Mouse (Mus musculus) hindbrain, embryonic 11.5 days (tissue): ENCODE results near the gene Gstm3. TPM values are rescaled to one million over a fixed set of nuclear protein-coding genes. Genes with fewer than 3 reads are reported as not detected.
"Not testable (repeated sequence)": the region's sequence is repeated elsewhere in the genome, so short reads cannot be mapped to it uniquely, and the experiment has no call there.

ENCODE experiments used
- ATAC-seq: fragments of 200-750 bp; cut with Nextera tagmentation; 2 replicates; pipeline ENCODE4 v1.8.0; 2017; ENCODE audit warnings: mild to moderate bottlenecking, moderate TSS enrichment, moderate library complexity; ENCODE audit not compliant: low FRiP score
- DNase-seq: peaks from one replicate; pipeline ENCODE4 v3.0.0-alpha.2; 2015; ENCODE audit warnings: low spot score
- H3K27ac ChIP-seq: fragments of 300-500 bp; sonication (generic); 2 replicates; pipeline ENCODE4 v1.5.1; 2014; ENCODE audit warnings: mild to moderate bottlenecking, low read depth, low read length
- H3K27me3 ChIP-seq: fragments of 300-500 bp; sonication (generic); 2 replicates; pipeline ENCODE4 v1.6.1; 2014; ENCODE audit warnings: mild to moderate bottlenecking, low read length, moderate library complexity, mixed read lengths; ENCODE audit not compliant: control insufficient read depth, insufficient read depth
- H3K36me3 ChIP-seq: fragments of 300-500 bp; sonication (generic); 2 replicates; pipeline ENCODE4 v1.6.1; 2014; ENCODE audit warnings: mild to moderate bottlenecking, low read length, moderate library complexity, mixed read lengths; ENCODE audit not compliant: control insufficient read depth, insufficient read depth
- H3K4me1 ChIP-seq: fragments of 300-500 bp; sonication (generic); replicated peaks from 2 replicates; pipeline ENCODE4 v1.6.1; 2014; ENCODE audit warnings: low read length, mixed read lengths; ENCODE audit not compliant: control insufficient read depth, insufficient read depth
- H3K4me2 ChIP-seq: fragments of 300-500 bp; sonication (generic); replicated peaks from 2 replicates; pipeline ENCODE4 v1.6.1; 2014; ENCODE audit warnings: mild to moderate bottlenecking, low read depth, low read length
- H3K4me3 ChIP-seq: fragments of 300-500 bp; sonication (generic); 2 replicates; pipeline ENCODE4 v1.5.1; 2014; ENCODE audit warnings: low read depth, low read length
- H3K9ac ChIP-seq: fragments of 300-500 bp; sonication (generic); 2 replicates; pipeline ENCODE4 v1.6.1; 2014; ENCODE audit warnings: low read depth, low read length
- H3K9me3 ChIP-seq: fragments of 300-500 bp; sonication (generic); 2 replicates; pipeline ENCODE4 v1.6.1; 2016; ENCODE audit warnings: low read length; ENCODE audit not compliant: control insufficient read depth
- WGBS: fragments of 180-500 bp; shearing (Covaris S2); extraction: QIAGEN DNeasy Blood & Tissue Kit; methylation state at CpG from one replicate; pipeline ENCODE4 v1.1.7; 2014; 5-methylcytosine and 5-hydroxymethylcytosine counted together
- polyA plus RNA-seq: library from polyadenylated mRNA; unstranded; fragments of >200 nt; fragmentation: Nextera tagmentation; extraction: Ambion mirVana; gene quantifications from 2 replicates; pipeline ENCODE4 v1.2.1, GENCODE M21; 2014

The Gstm3 gene
- polyA plus RNA-seq, 1 experiment from 2014 or later, result not detected

DNA sequence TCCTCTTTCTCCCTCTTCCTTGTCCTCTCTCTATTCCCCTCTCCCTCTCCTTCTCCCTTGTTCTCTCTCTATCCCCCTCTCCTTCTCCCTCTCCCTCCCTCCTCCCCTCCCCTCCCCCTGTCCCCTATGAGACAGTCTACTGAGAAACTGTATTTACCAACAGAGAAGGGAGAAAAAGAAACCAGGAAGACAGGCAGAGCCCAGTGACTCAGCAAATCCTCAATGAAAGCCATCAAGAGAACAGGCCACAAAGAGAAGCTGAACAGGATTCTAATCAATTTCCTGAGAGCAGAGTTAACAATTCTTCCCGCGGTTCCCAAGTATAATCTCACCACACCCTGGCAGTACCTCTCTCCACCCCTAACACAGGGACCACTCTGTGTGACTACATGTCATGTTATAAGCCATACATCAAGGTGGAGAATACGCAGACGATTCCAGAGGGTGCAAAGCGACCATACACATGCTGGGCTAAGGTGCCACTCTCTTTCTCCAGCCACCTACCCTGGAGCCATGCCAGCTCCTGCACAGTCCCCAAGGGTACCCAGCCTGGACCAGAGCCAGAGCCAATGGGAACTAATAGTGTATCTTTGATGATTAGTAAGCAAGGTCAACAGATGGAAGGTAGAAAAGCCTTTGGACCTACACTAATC is 4.3 kb downstream of the Gstm3 start:
- H3K27me3 ChIP-seq, result no peaks in the 10 kb centered on the region
- no peaks in the 10 kb centered on the region for H3K36me3 ChIP-seq
- no peaks in the 10 kb centered on the region for H3K9me3 ChIP-seq
- H3K4me2 ChIP-seq, result no peak overlapping the region
- no peak overlapping the region for H3K9ac ChIP-seq
- DNase-seq (no peak), ATAC-seq (no peak)
- no peak overlapping the region for H3K27ac ChIP-seq
- WGBS, result 80% methylated on average over 5 of the region's 5 CpGs
- H3K4me1 ChIP-seq, result no peaks in the 10 kb centered on the region
- no peak overlapping the region for H3K4me3 ChIP-seq

GRCm38 (mm10) chr3:107964026-107964425 is 5.1 kb downstream of the Gstm3 start:
- no peaks in the 10 kb centered on the region for H3K36me3 ChIP-seq
- no peak for ATAC-seq
- no peak overlapping the region for H3K4me2 ChIP-seq
- no peak for DNase-seq
- H3K4me1 ChIP-seq, result no peaks in the 10 kb centered on the region
- no peak overlapping the region for H3K27ac ChIP-seq
- 79% methylated on average over 4 of the region's 4 CpGs for WGBS
- no peaks in the 10 kb centered on the region for H3K27me3 ChIP-seq
- no peaks in the 10 kb centered on the region for H3K9me3 ChIP-seq
- H3K4me3 ChIP-seq, result no peak overlapping the region
- H3K9ac ChIP-seq, result no peak overlapping the region

DNA sequence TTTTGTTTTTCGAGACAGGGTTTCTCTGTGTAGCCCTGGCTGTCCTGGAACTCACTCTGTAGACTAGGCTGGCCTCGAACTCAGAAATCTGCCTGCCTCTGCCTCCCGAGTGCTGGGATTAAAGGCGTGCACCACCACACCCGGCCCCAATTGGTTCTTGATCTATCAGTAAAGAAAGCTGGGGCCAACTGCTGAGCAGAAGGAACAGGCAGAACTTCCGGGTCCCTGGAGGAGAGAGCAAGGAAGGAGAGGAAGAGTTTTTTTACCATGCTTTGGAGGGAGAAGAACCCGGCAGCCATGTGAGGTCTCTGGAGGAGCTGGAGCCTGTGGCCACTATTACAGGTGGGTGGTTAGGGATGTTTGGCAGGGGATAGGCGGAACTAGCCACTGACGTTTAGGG is 13.8 kb downstream of the Gstm3 start:
- not testable (repeated sequence) for H3K27ac ChIP-seq, DNase-seq, H3K36me3 ChIP-seq, H3K4me1 ChIP-seq, H3K4me2 ChIP-seq, ATAC-seq, H3K9ac ChIP-seq, H3K4me3 ChIP-seq, H3K9me3 ChIP-seq, H3K27me3 ChIP-seq
- WGBS, result 88% methylated on average over 9 of the region's 9 CpGs

DNA sequence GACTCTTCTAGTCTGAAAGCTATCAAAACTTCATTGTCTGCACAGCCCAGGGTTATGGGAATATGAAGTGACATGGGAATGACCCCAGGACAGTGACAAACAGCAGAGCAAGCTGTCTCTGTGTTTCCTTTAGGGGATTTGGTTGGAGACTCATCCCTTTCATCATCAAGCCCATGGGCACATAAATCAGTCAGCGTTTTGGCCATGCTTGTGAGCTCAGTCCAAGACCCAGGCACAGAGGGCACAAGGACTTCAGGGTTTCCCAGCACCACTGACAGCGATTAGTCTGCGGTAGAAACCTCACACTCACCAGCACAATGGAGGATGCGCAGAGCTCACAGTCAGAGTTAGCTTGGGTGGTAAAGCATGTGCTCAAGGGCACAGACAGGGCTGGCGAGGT is 15.2 kb downstream of the Gstm3 start:
- DNase-seq, result no peak
- H3K4me3 ChIP-seq, result no peak overlapping the region
- H3K27me3 ChIP-seq, result no peaks in the 10 kb centered on the region
- H3K36me3 ChIP-seq, result no peaks in the 10 kb centered on the region
- no peak overlapping the region for H3K27ac ChIP-seq
- ATAC-seq, result no peak
- WGBS, result 83% methylated on average over 5 of the region's 5 CpGs
- H3K9ac ChIP-seq, result no peak overlapping the region
- no peaks in the 10 kb centered on the region for H3K4me1 ChIP-seq
- H3K9me3 ChIP-seq, result no peaks in the 10 kb centered on the region
- no peak overlapping the region for H3K4me2 ChIP-seq

GRCm38 (mm10) chr3:107953328-107953755 is 15.7 kb downstream of the Gstm3 start:
- no peak overlapping the region for H3K4me2 ChIP-seq
- no peaks in the 10 kb centered on the region for H3K4me1 ChIP-seq
- DNase-seq, result peak; percentile 45
- ATAC-seq, result no peak
- H3K36me3 ChIP-seq, result no peaks in the 10 kb centered on the region
- H3K4me3 ChIP-seq, result no peak overlapping the region
- H3K9ac ChIP-seq, result no peak overlapping the region
- no peak overlapping the region for H3K27ac ChIP-seq
- no peaks in the 10 kb centered on the region for H3K9me3 ChIP-seq
- no peaks in the 10 kb centered on the region for H3K27me3 ChIP-seq
- WGBS, result 22% methylated on average over 6 of the region's 6 CpGs

DNA sequence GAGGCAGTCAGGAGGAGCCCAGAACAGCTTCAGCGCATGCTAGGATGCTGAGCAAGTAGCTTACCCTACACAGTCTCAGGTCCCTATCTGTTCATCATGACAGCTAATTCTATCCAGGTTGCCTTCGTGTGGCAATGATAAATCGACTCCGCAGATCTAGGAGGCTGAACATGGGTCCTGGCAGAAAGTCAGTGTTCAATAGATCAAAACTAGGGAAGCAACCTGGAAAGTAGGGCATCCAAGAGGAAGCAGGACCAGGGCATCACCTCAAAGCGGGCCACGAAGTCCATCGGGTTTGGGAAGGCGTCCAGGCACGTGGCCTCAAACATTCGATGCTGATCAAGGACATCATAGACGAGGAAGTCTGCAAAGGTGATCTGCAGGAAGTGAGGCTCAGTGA is 18.6 kb downstream of the Gstm3 start:
- Histone ChIP-seq H3K27ac (no peak overlapping the region), H3K4me2 (no peak overlapping the region), H3K36me3 (no peaks in the 10 kb centered on the region), H3K9me3 (no peaks in the 10 kb centered on the region), H3K4me3 (no peak overlapping the region), H3K9ac (no peak overlapping the region), H3K4me1 (no peaks in the 10 kb centered on the region), H3K27me3 (no peaks in the 10 kb centered on the region)
- no peak for ATAC-seq
- WGBS, result 90% methylated on average over 11 of the region's 11 CpGs
- DNase-seq, result no peak

DNA sequence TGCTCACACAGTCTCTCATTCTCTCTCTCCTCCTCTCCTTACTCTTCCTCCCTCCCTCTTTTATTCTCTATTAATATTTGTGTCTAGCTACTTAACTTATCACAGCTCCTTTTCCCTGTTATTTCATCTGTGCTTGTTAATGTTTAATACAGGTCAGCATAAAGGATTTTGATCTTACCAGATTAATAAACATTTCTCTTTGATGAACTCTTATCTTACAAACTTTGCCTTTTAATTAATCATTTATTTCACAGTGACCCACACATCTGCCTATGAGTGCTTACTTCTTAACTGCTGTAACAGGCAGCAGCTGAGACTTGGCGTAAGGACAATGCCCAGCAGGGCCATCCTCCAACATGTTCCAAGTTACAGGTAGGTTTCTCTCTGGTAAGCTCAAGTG is 19.6 kb downstream of the Gstm3 start:
- not testable (repeated sequence) for H3K4me2 ChIP-seq, H3K27me3 ChIP-seq, H3K9me3 ChIP-seq, ATAC-seq, H3K27ac ChIP-seq, H3K4me1 ChIP-seq, H3K4me3 ChIP-seq, DNase-seq, H3K36me3 ChIP-seq, H3K9ac ChIP-seq
- 91% methylated on average over 1 of the region's 1 CpGs for WGBS

- no peaks in the 10 kb centered on the region for H3K4me1 ChIP-seq
- no peak overlapping the region for H3K9ac ChIP-seq
- DNase-seq (no peak), ATAC-seq (no peak)
- no peaks in the 10 kb centered on the region for H3K36me3 ChIP-seq
- no peak overlapping the region for H3K27ac ChIP-seq
- H3K4me2 ChIP-seq, result no peak overlapping the region
- H3K27me3 ChIP-seq, result no peaks in the 10 kb centered on the region
- H3K9me3 ChIP-seq, result no peaks in the 10 kb centered on the region
- H3K4me3 ChIP-seq, result no peak overlapping the region
- 58% methylated on average over 4 of the region's 4 CpGs for WGBS
Measured at GRCm38 (mm10) chr3:107945729-107946128, 23.4 kb downstream of the Gstm3 start.

DNA sequence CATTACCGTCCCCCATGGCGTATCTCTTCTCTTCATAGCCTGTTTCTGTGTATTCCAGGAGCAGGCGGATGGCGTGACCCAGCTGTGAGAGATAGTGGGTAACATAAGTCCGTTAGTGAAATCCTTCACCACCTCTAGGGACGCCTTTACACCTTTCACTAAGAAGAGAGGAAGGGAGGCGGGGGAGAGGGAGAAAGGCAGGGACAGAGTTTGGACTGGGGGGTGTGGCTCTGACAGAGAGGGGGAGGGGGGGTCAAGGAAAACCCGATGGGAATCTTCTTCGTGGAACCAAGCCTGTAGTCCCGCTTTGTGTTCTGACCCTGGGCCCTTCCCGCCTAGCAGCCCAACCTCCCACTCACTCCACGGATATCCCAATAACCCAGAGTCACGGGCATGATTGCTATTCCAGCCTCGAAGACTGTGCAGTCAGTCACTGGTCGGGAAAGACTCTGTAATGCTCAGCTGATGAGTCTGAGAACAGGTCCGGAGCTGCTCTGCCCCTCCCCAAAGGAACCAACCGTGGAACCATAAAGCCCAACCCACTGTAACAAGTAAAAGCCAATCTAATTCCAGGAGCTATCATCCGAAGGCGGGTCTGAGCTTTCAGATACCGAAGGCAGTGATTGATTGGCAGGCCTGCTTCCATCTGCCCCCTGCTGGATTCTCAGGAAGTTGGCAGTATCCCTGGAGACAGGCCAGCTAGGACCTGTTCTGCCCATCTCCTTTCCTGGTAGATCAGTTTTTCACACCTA is 25.7 kb downstream of the Gstm3 start, which contains the start of gene Gstm6:
TSS of gene Gstm6 (minus strand) at position 511 of the 752 bp plus-strand sequence.
- Histone ChIP-seq H3K27me3 (no peaks in the 10 kb centered on the region), H3K36me3 (no peaks in the 10 kb centered on the region), H3K4me1 (no peaks in the 10 kb centered on the region), H3K27ac (no peak within 1 kb of the TSS), H3K4me2 (peak within 1 kb of the TSS; percentile 32), H3K9me3 (no peaks in the 10 kb centered on the region), H3K4me3 (no peak within 1 kb of the TSS), H3K9ac (no peak within 1 kb of the TSS)
- peak; percentile 77 for ATAC-seq
- peak; percentile 61 for DNase-seq
- 20% methylated on average over 20 of the region's 20 CpGs for WGBS
